Mouse (Mus musculus) limb, embryonic 11.5 days (tissue): ENCODE measurements at regions not wholly inside any gene's neighbourhood (a gene's known extent, or its start where the extent isn't known, plus 50 kb on each side); places are given as distances from the start of the nearest gene placed in this dataset.

Experiments used
- ATAC-seq: fragments of 200-750 bp; cut with Nextera tagmentation; 2 replicates; pipeline ENCODE4 v1.8.0; 2017; ENCODE audit warnings: low read depth; ENCODE audit not compliant: insufficient number of reproducible peaks, low FRiP score, low TSS enrichment
- DNase-seq: peaks from one replicate; pipeline ENCODE4 v3.0.0-alpha.2; 2015; ENCODE audit warnings: low spot score
- H3K27ac ChIP-seq: fragments of 300-500 bp; sonication (generic); replicated peaks from 2 replicates; pipeline ENCODE4 v1.5.1; 2014; ENCODE audit warnings: low read depth, mild to moderate bottlenecking, low read length
- H3K27me3 ChIP-seq: fragments of 300-500 bp; sonication (generic); 2 replicates; pipeline ENCODE4 v1.6.1; 2014; ENCODE audit warnings: mild to moderate bottlenecking, low read length, mixed read lengths; ENCODE audit not compliant: control insufficient read depth, insufficient read depth
- H3K36me3 ChIP-seq: fragments of 300-500 bp; sonication (generic); 2 replicates; pipeline ENCODE4 v1.6.1; 2014; ENCODE audit warnings: mild to moderate bottlenecking, low read length, moderate library complexity, mixed read lengths; ENCODE audit not compliant: control insufficient read depth, insufficient read depth
- H3K4me1 ChIP-seq: fragments of 300-500 bp; sonication (generic); 2 replicates; pipeline ENCODE4 v1.6.1; 2014; ENCODE audit warnings: low read length, mixed read lengths; ENCODE audit not compliant: control insufficient read depth, insufficient read depth
- H3K4me2 ChIP-seq: fragments of 300-500 bp; sonication (generic); 2 replicates; pipeline ENCODE4 v1.6.1; 2014; ENCODE audit warnings: low read depth, mild to moderate bottlenecking, moderate library complexity; ENCODE audit not compliant: severe bottlenecking
- H3K4me3 ChIP-seq: fragments of 300-500 bp; sonication (generic); 2 replicates; pipeline ENCODE4 v1.5.1; 2014; ENCODE audit warnings: low read depth, low read length
- H3K9ac ChIP-seq: fragments of 300-500 bp; sonication (generic); 2 replicates; pipeline ENCODE4 v1.6.1; 2014; ENCODE audit warnings: mild to moderate bottlenecking, low read length
- H3K9me3 ChIP-seq: fragments of 300-500 bp; sonication (generic); 2 replicates; pipeline ENCODE4 v1.6.1; 2016; ENCODE audit warnings: low read length; ENCODE audit not compliant: control insufficient read depth
- WGBS: fragments of 180-500 bp; shearing (Covaris S2); extraction: QIAGEN DNeasy Blood & Tissue Kit; methylation state at CpG from one replicate; pipeline ENCODE4 v1.1.7; 2014; 5-methylcytosine and 5-hydroxymethylcytosine counted together

DNA sequence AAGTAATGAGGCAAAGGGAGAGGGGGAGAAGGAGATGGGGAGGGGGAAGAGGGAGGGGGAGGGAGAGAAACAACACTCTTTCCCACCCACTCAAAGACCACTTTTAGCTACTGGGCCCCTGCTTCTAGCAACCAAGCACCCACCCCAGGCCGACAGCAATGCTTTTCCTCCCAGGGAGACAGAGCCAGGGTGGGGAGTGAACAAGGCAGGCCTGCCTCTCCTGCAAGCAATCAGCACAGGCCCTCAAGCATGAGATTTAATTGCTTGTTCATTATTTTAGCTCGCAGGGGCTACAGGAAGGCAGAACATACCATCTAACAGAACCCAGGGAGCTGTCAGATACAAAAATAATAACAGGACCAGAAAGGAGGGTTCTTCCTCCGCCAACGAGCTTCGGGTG is 521.7 kb upstream of the Arid1b start:
- no peak overlapping the region for H3K9ac ChIP-seq
- no peaks in the 10 kb centered on the region for H3K27me3 ChIP-seq
- H3K4me2 ChIP-seq = no peak overlapping the region
- H3K4me1 ChIP-seq = no peaks in the 10 kb centered on the region
- H3K9me3 ChIP-seq = no peaks in the 10 kb centered on the region
- WGBS = 43% methylated on average over 5 of the region's 5 CpGs
- ATAC-seq = no peak
- no peak overlapping the region for H3K4me3 ChIP-seq
- no peak for DNase-seq
- no peak overlapping the region for H3K27ac ChIP-seq
- no peaks in the 10 kb centered on the region for H3K36me3 ChIP-seq

DNA sequence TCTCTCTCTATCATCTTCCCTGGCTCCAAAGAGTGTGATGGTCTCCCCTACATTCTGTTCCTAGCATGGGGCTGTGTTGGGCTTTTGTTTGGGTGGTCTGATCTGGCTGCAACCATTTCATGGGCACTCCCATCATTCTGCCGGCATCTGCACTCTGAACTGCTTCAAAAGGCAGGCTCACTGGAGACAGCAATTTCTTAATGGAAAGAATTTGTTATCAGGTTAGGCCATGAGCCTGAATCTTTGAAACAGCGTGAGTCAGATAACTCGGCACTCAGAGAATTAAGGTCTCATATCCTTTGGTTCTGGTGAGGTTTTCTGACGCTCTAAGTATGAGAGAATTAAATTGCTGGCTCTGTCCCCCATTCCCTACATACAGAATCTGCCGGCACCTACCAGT is 519.8 kb upstream of the Arid1b start:
- Histone ChIP-seq H3K27ac (no peak overlapping the region), H3K27me3 (no peaks in the 10 kb centered on the region), H3K4me3 (no peak overlapping the region), H3K36me3 (no peaks in the 10 kb centered on the region), H3K4me1 (no peaks in the 10 kb centered on the region), H3K4me2 (no peak overlapping the region), H3K9me3 (no peaks in the 10 kb centered on the region), H3K9ac (no peak overlapping the region)
- DNase-seq (no peak), ATAC-seq (no peak)
- 76% methylated on average over 5 of the region's 5 CpGs for WGBS

DNA sequence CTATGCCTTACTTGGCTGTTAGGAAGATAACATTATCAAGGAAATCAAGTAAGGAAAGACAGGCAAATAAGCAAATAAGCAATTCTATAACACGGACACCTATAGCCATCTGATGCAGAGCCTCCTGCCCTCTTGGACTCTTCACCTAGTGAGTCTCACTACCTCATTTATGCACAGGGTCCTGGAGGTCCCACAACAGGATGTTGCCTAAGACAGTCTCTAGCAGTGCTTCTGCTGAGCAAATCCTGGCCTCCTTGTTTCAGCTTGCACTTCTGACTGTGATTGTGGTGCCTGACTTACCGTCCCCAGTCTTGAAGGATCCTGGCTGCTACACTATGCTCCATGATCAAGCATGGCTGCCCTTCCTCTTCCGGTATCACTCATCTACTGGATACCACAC is 518.5 kb upstream of the Arid1b start:
- WGBS = 92% methylated on average over 3 of the region's 3 CpGs
- H3K4me2 ChIP-seq = no peak overlapping the region
- H3K27ac ChIP-seq = no peak overlapping the region
- no peaks in the 10 kb centered on the region for H3K36me3 ChIP-seq
- no peaks in the 10 kb centered on the region for H3K9me3 ChIP-seq
- no peak overlapping the region for H3K4me3 ChIP-seq
- H3K9ac ChIP-seq = no peak overlapping the region
- H3K27me3 ChIP-seq = no peaks in the 10 kb centered on the region
- DNase-seq (no peak), ATAC-seq (no peak)
- H3K4me1 ChIP-seq = no peaks in the 10 kb centered on the region

DNA sequence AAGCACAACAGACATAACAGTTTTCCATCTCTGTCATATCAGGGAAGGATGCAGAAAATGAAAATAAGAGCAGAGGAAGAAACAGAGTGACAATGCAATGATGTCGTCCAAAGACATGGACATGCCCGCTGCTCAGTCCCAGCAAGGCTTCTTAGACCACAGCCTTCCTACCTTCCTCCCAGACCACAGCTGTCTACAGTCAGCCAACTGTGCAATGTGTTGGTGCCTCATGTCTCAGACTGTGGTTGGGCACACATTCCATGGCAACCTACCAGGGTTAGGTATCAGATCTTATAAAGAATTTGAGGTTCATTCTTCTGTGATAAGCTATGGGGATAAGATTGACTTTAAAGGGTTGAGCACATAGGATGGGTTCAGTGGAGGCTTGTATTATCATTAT is 499.7 kb upstream of the Arid1b start:
- no peak for ATAC-seq
- H3K27ac ChIP-seq = no peak overlapping the region
- H3K9ac ChIP-seq = no peak overlapping the region
- 97% methylated on average over 2 of the region's 2 CpGs for WGBS
- H3K4me2 ChIP-seq = no peak overlapping the region
- H3K36me3 ChIP-seq = no peaks in the 10 kb centered on the region
- no peaks in the 10 kb centered on the region for H3K9me3 ChIP-seq
- H3K4me1 ChIP-seq = peaks cover 8% of the 10 kb centered on the region; the same call in 1 of the 2 replicates
- DNase-seq = no peak
- H3K4me3 ChIP-seq = no peak overlapping the region
- H3K27me3 ChIP-seq = no peaks in the 10 kb centered on the region

DNA sequence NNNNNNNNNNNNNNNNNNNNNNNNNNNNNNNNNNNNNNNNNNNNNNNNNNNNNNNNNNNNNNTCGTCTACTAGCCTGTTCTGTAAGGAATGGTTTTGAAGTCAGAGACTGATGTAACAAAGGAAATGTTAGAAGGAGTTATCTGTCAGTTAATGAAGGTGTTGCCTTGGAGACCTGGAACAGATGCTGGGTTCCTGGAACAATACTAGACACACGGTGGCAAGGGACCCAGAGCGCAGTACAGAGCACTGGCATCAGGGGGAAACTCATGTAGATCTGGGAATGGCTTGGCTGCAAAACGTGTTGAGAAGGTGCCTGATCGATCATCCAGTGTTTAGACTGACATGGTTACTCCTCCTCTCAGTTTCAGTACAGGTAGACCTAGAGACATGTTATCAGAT is 493.6 kb upstream of the Arid1b start:
- H3K4me3 ChIP-seq = no peak overlapping the region
- H3K27ac ChIP-seq = no peak overlapping the region
- 80% methylated on average over 5 of the region's 5 CpGs for WGBS
- ATAC-seq (no peak), DNase-seq (no peak)
- H3K4me2 ChIP-seq = no peak overlapping the region
- no peaks in the 10 kb centered on the region for H3K36me3 ChIP-seq
- H3K4me1 ChIP-seq = peaks cover 8% of the 10 kb centered on the region; the same call in 1 of the 2 replicates
- H3K27me3 ChIP-seq = no peaks in the 10 kb centered on the region
- H3K9me3 ChIP-seq = no peaks in the 10 kb centered on the region
- no peak overlapping the region for H3K9ac ChIP-seq

DNA sequence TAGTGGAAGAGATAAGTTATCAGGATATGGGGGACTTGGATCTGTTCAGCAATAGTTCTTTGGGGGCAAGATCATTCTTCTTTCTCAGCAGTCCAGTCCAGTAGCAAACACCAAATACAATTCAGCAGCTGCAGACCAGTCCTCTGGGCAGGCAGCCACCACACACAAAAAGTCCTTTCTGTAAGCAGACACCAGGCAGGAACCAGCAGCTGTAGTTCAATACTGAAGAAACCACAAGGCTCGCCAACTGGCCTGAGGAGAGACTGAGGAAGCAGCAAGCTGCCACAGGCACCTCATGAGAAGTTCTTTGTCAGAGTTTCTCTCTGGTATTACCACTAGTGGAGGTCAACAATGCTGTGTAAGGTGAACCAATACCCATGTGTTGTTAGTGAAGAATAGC is 493.1 kb upstream of the Arid1b start:
- WGBS = 83% methylated on average over 1 of the region's 1 CpGs

DNA sequence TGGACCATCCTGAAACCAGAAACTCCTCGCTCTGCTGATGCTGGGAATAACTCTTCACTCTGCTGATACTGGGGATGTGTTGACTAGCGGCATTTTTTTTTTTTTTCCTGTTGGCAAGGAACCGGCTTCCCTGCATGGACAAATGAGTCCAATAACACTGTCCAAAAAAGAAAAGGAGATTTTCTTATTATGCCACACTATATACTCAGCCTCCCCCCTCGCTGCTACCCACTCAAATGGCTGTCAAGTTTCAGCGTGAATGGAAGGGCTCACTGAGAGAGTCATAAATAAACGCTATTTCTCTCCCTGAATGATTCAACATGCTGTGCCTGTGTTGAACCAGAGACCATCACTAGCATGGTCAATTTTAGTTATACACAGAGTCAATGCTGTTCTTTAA is 489.2 kb upstream of the Arid1b start:
- ATAC-seq (no peak), DNase-seq (no peak)
- H3K27me3 ChIP-seq = no peaks in the 10 kb centered on the region
- H3K4me3 ChIP-seq = no peak overlapping the region
- WGBS = 73% methylated on average over 6 of the region's 6 CpGs
- no peaks in the 10 kb centered on the region for H3K9me3 ChIP-seq
- H3K36me3 ChIP-seq = no peaks in the 10 kb centered on the region
- no peak overlapping the region for H3K4me2 ChIP-seq
- H3K9ac ChIP-seq = no peak overlapping the region
- no peak overlapping the region for H3K27ac ChIP-seq
- no peaks in the 10 kb centered on the region for H3K4me1 ChIP-seq

More for the DNA sequence above, 493.1 kb upstream of the Arid1b start:
- H3K27me3 ChIP-seq = no peaks in the 10 kb centered on the region
- H3K36me3 ChIP-seq = no peaks in the 10 kb centered on the region
- ATAC-seq = no peak
- H3K9ac ChIP-seq = no peak overlapping the region
- no peak overlapping the region for H3K4me2 ChIP-seq
- no peak for DNase-seq
- no peak overlapping the region for H3K4me3 ChIP-seq
- H3K4me1 ChIP-seq = peaks cover 8% of the 10 kb centered on the region; the same call in 1 of the 2 replicates
- H3K27ac ChIP-seq = no peak overlapping the region
- no peaks in the 10 kb centered on the region for H3K9me3 ChIP-seq

DNA sequence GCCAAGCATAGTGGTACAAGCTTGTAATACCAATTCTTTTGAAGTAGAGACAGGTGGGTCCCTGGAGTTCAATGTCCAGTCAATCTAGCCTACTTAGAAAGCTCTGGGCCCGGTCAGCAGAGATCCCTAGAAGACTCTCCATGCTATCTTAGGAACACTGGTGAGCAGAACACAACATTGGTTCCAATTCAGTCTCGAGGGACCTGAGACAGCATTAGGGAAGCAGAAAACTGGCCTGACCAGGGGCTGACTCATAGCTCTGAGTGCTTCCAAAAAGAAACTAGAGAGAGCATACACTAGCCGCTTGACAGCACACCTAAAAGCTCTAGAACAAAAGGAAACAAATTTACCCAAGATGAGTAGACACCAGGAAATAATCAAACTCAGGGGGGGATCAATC is 484.6 kb upstream of the Arid1b start:
- DNase-seq (no peak), ATAC-seq (no peak)
- no peak overlapping the region for H3K4me3 ChIP-seq
- H3K4me1 ChIP-seq = no peaks in the 10 kb centered on the region
- H3K9me3 ChIP-seq = no peaks in the 10 kb centered on the region
- no peaks in the 10 kb centered on the region for H3K27me3 ChIP-seq
- H3K27ac ChIP-seq = no peak overlapping the region
- 86% methylated on average over 3 of the region's 3 CpGs for WGBS
- H3K9ac ChIP-seq = no peak overlapping the region
- no peaks in the 10 kb centered on the region for H3K36me3 ChIP-seq
- H3K4me2 ChIP-seq = no peak overlapping the region

DNA sequence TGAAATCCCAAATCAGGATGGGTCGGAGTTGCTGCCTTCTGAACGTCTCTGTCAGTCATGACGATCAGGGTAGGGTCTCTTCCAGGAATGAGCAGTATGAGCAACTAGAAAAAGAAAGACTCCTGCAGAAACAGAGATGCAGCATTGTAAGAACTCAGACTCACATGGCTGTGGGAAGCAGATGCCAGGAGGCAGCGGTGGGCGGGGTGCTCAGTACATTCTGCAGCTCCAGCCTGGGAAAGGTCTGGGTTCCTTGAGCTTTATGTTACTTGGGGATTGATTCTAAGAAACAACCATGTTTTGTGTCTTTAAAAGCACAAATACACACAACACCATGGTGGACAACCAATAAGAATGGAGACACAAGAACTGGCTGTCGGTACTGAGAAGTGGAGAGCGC is 478.0 kb upstream of the Arid1b start:
- WGBS = 86% methylated on average over 7 of the region's 7 CpGs
- no peak for ATAC-seq
- H3K27ac ChIP-seq = no peak overlapping the region

More for the DNA sequence above, 478.0 kb upstream of the Arid1b start:
- Histone ChIP-seq H3K4me1 (no peaks in the 10 kb centered on the region), H3K36me3 (no peaks in the 10 kb centered on the region), H3K4me2 (no peak overlapping the region), H3K9me3 (no peaks in the 10 kb centered on the region), H3K4me3 (no peak overlapping the region), H3K27me3 (no peaks in the 10 kb centered on the region), H3K9ac (no peak overlapping the region)
- DNase-seq = no peak
